Mouse (Mus musculus): ENCODE measurements around the gene Gm17490. TPM values are rescaled to one million over a fixed set of nuclear protein-coding genes. Genes with fewer than 3 reads are reported as not detected.

The Gm17490 gene
- total RNA-seq (2017) = not detected in 2 replicates

- no peak for ATAC-seq (replicated peaks in 1 of 2; ENCODE audit: insufficient read depth in 1 of 2, low FRiP score in 2 of 2, low TSS enrichment in 1 of 2, low read depth in 1 of 2, poor library complexity in 2 of 2, severe bottlenecking in 2 of 2)
Observed at GRCm38 (mm10) chr2:11625890-11626289, at the start of gene Gm17490. Gene Gm17490 (minus strand): TSS chr2:11626264.

GRCm38 (mm10) chr2:11672144-11672543, 46.1 kb upstream of the Gm17490 start:
- ATAC-seq (replicated peaks in 1 of 2; ENCODE audit: insufficient read depth in 1 of 2, low FRiP score in 2 of 2, low TSS enrichment in 1 of 2, low read depth in 1 of 2, poor library complexity in 2 of 2, severe bottlenecking in 2 of 2) = peak; percentile 76 to 78

- no peak for ATAC-seq (replicated peaks in 1 of 2; ENCODE audit: insufficient read depth in 1 of 2, low FRiP score in 2 of 2, low TSS enrichment in 1 of 2, low read depth in 1 of 2, poor library complexity in 2 of 2, severe bottlenecking in 2 of 2)
Observed at GRCm38 (mm10) chr2:11665326-11665725, 39.3 kb upstream of the Gm17490 start.

- no peak for ATAC-seq (replicated peaks in 1 of 2; ENCODE audit: insufficient read depth in 1 of 2, low FRiP score in 2 of 2, low TSS enrichment in 1 of 2, low read depth in 1 of 2, poor library complexity in 2 of 2, severe bottlenecking in 2 of 2)
Observed at GRCm38 (mm10) chr2:11664806-11665205, 38.7 kb upstream of the Gm17490 start.

- ATAC-seq (replicated peaks in 1 of 2; ENCODE audit: insufficient read depth in 1 of 2, low FRiP score in 2 of 2, low TSS enrichment in 1 of 2, low read depth in 1 of 2, poor library complexity in 2 of 2, severe bottlenecking in 2 of 2) = peak; percentile 18 to 30; a peak in 1 of 4 replicates
Observed at GRCm38 (mm10) chr2:11664367-11664766, 38.3 kb upstream of the Gm17490 start.

- ATAC-seq (replicated peaks in 1 of 2; ENCODE audit: insufficient read depth in 1 of 2, low FRiP score in 2 of 2, low TSS enrichment in 1 of 2, low read depth in 1 of 2, poor library complexity in 2 of 2, severe bottlenecking in 2 of 2) = peak; percentile 98 to 99
Observed at GRCm38 (mm10) chr2:11663961-11664360, 37.9 kb upstream of the Gm17490 start.

- ATAC-seq (replicated peaks in 1 of 2; ENCODE audit: insufficient read depth in 1 of 2, low FRiP score in 2 of 2, low TSS enrichment in 1 of 2, low read depth in 1 of 2, poor library complexity in 2 of 2, severe bottlenecking in 2 of 2) = no peak
Observed at GRCm38 (mm10) chr2:11662907-11663230, 36.8 kb upstream of the Gm17490 start.

- no peak for ATAC-seq (replicated peaks in 1 of 2; ENCODE audit: insufficient read depth in 1 of 2, low FRiP score in 2 of 2, low TSS enrichment in 1 of 2, low read depth in 1 of 2, poor library complexity in 2 of 2, severe bottlenecking in 2 of 2)
Observed at GRCm38 (mm10) chr2:11662143-11662906, 36.3 kb upstream of the Gm17490 start.

GRCm38 (mm10) chr2:11659263-11659662, 33.2 kb upstream of the Gm17490 start:
- ATAC-seq (replicated peaks in 1 of 2; ENCODE audit: insufficient read depth in 1 of 2, low FRiP score in 2 of 2, low TSS enrichment in 1 of 2, low read depth in 1 of 2, poor library complexity in 2 of 2, severe bottlenecking in 2 of 2) = no peak

GRCm38 (mm10) chr2:11657581-11657980, 31.5 kb upstream of the Gm17490 start:
- no peak for ATAC-seq (replicated peaks in 1 of 2; ENCODE audit: insufficient read depth in 1 of 2, low FRiP score in 2 of 2, low TSS enrichment in 1 of 2, low read depth in 1 of 2, poor library complexity in 2 of 2, severe bottlenecking in 2 of 2)

- ATAC-seq (replicated peaks in 1 of 2; ENCODE audit: insufficient read depth in 1 of 2, low FRiP score in 2 of 2, low TSS enrichment in 1 of 2, low read depth in 1 of 2, poor library complexity in 2 of 2, severe bottlenecking in 2 of 2) = peak; percentile 56 to 58; a peak in 3 of 4 replicates
Observed at GRCm38 (mm10) chr2:11654990-11655931, 29.2 kb upstream of the Gm17490 start.

- no peak for ATAC-seq (replicated peaks in 1 of 2; ENCODE audit: insufficient read depth in 1 of 2, low FRiP score in 2 of 2, low TSS enrichment in 1 of 2, low read depth in 1 of 2, poor library complexity in 2 of 2, severe bottlenecking in 2 of 2)
Observed at GRCm38 (mm10) chr2:11653780-11654179, 27.7 kb upstream of the Gm17490 start.

- peak; percentile 95 to 97 for ATAC-seq (replicated peaks in 1 of 2; ENCODE audit: insufficient read depth in 1 of 2, low FRiP score in 2 of 2, low TSS enrichment in 1 of 2, low read depth in 1 of 2, poor library complexity in 2 of 2, severe bottlenecking in 2 of 2)
Observed at GRCm38 (mm10) chr2:11653330-11653729, 27.3 kb upstream of the Gm17490 start.

- ATAC-seq (replicated peaks in 1 of 2; ENCODE audit: insufficient read depth in 1 of 2, low FRiP score in 2 of 2, low TSS enrichment in 1 of 2, low read depth in 1 of 2, poor library complexity in 2 of 2, severe bottlenecking in 2 of 2) = no peak
Observed at GRCm38 (mm10) chr2:11652780-11653179, 26.7 kb upstream of the Gm17490 start.

- no peak for ATAC-seq (replicated peaks in 1 of 2; ENCODE audit: insufficient read depth in 1 of 2, low FRiP score in 2 of 2, low TSS enrichment in 1 of 2, low read depth in 1 of 2, poor library complexity in 2 of 2, severe bottlenecking in 2 of 2)
Observed at GRCm38 (mm10) chr2:11652196-11652595, 26.1 kb upstream of the Gm17490 start.

GRCm38 (mm10) chr2:11651476-11651875, 25.4 kb upstream of the Gm17490 start:
- no peak for ATAC-seq (replicated peaks in 1 of 2; ENCODE audit: insufficient read depth in 1 of 2, low FRiP score in 2 of 2, low TSS enrichment in 1 of 2, low read depth in 1 of 2, poor library complexity in 2 of 2, severe bottlenecking in 2 of 2)

- ATAC-seq (replicated peaks in 1 of 2; ENCODE audit: insufficient read depth in 1 of 2, low FRiP score in 2 of 2, low TSS enrichment in 1 of 2, low read depth in 1 of 2, poor library complexity in 2 of 2, severe bottlenecking in 2 of 2) = no peak
Observed at GRCm38 (mm10) chr2:11645297-11645696, 19.2 kb upstream of the Gm17490 start.

- no peak for ATAC-seq (replicated peaks in 1 of 2; ENCODE audit: insufficient read depth in 1 of 2, low FRiP score in 2 of 2, low TSS enrichment in 1 of 2, low read depth in 1 of 2, poor library complexity in 2 of 2, severe bottlenecking in 2 of 2)
Observed at GRCm38 (mm10) chr2:11644057-11644456, 18.0 kb upstream of the Gm17490 start.
